16 mouse cellular contexts compared by ENCODE assay signal in genomic region chr17:80982976-80983375, GRCm38 (mm10). TPM values are rescaled to one million over a fixed set of nuclear protein-coding genes. Genes with fewer than 3 reads are reported as not detected.
DNase-seq lines count a peak whose midpoint lies in the region; ATAC-seq and TF ChIP-seq lines count a peak whose summit lies in the region.
"Had no signal": no experiment of that assay in that cellular context is flagged by ENCODE, and none has a peak within 500 bp of the region (broad histone marks: within the 10 kb centered on the region; RNA-seq: fewer than 3 reads in every experiment).

No protein-coding gene starts in this region.

- H3K4me2 ChIP-seq in hindbrain, postnatal 0 days (ENCODE audit: low read depth, low read length) = no peak overlapping the region
- H3K4me2 ChIP-seq in hindbrain, embryonic 16.5 days (ENCODE audit: low read length) = no peak overlapping the region
- no peak overlapping the region for H3K4me2 ChIP-seq in forebrain, embryonic 16.5 days (ENCODE audit: low read length)
- H3K4me2 ChIP-seq: liver, embryonic 15.5 days had no signal

- no peaks in the 10 kb centered on the region for H3K36me3 ChIP-seq in hindbrain, postnatal 0 days (ENCODE audit: insufficient read depth, low read length)
- no peaks in the 10 kb centered on the region for H3K36me3 ChIP-seq in hindbrain, embryonic 16.5 days (ENCODE audit: control insufficient read depth, insufficient read depth, low read length)
- no peaks in the 10 kb centered on the region for H3K36me3 ChIP-seq in forebrain, embryonic 16.5 days (ENCODE audit: control insufficient read depth, insufficient read depth)
- H3K36me3 ChIP-seq: embryonic facial prominence, embryonic 10.5 days; heart, embryonic 10.5 days; limb, embryonic 15.5 days; liver, embryonic 15.5 days had no signal

- peak; percentile 44 for DNase-seq in cerebellum, adult 11-12 months
- no peak for DNase-seq in cerebellum, adult 11 months
- DNase-seq in hindbrain, postnatal 0 days (ENCODE audit: low spot score) = no peak
- peak; percentile 44 for DNase-seq in MN1 (ENCODE audit: low spot score)
- DNase-seq in adrenal gland, postnatal 10 days = no peak

- TF ChIP-seq CTCF in hindbrain, postnatal 0 days (IDR thresholded peaks at IDR 0.05; ENCODE audit: low read depth) = no peak

- H3K27ac ChIP-seq in hindbrain, postnatal 0 days = peak overlapping the region; percentile 78; the same call in 1 of the 2 replicates
- H3K27ac ChIP-seq in hindbrain, embryonic 16.5 days (ENCODE audit: low read depth, low read length) = no peak overlapping the region
- peak overlapping the region; percentile 93 for H3K27ac ChIP-seq in forebrain, embryonic 16.5 days (ENCODE audit: low read length)
- H3K27ac ChIP-seq: gastrocnemius, adult 2 months; heart, embryonic 10.5 days; kidney, postnatal 0 days; liver, embryonic 15.5 days; macrophage; stomach, postnatal 0 days had no signal

- no peak for ATAC-seq in hindbrain, postnatal 0 days
- ATAC-seq in hindbrain, embryonic 16.5 days = no peak
- no peak for ATAC-seq in forebrain, embryonic 16.5 days
- ATAC-seq: CD4-positive, CD25-positive, alpha-beta regulatory T cell, adult 4 months had no signal

- no peaks in the 10 kb centered on the region for H3K4me1 ChIP-seq in hindbrain, postnatal 0 days (ENCODE audit: insufficient read depth, low read length)
- H3K4me1 ChIP-seq in hindbrain, embryonic 16.5 days (ENCODE audit: control insufficient read depth, insufficient read depth, low read depth, low read length) = peaks cover 3% of the 10 kb centered on the region
- peaks cover 17% of the 10 kb centered on the region; the same call in 1 of the 2 replicates for H3K4me1 ChIP-seq in forebrain, embryonic 16.5 days (replicated peaks; ENCODE audit: control insufficient read depth, insufficient read depth, low read length)
- H3K4me1 ChIP-seq: limb, embryonic 15.5 days; liver, embryonic 15.5 days had no signal

- WGBS in hindbrain, postnatal 0 days = 80% methylated on average over 10 of the region's 10 CpGs
- WGBS in hindbrain, embryonic 16.5 days = 76% methylated on average over 10 of the region's 10 CpGs
- 82% methylated on average over 10 of the region's 10 CpGs for WGBS in forebrain, embryonic 16.5 days

- no peak overlapping the region for H3K4me3 ChIP-seq in hindbrain, postnatal 0 days (ENCODE audit: low read length)
- no peak overlapping the region for H3K4me3 ChIP-seq in hindbrain, embryonic 16.5 days (ENCODE audit: low read length)
- H3K4me3 ChIP-seq in forebrain, embryonic 16.5 days (replicated peaks; ENCODE audit: low read length) = no peak overlapping the region
- H3K4me3 ChIP-seq: embryonic facial prominence, embryonic 10.5 days; gastrocnemius, adult 2 months; heart, embryonic 10.5 days; limb, embryonic 15.5 days; liver, embryonic 15.5 days had no signal

- no peaks in the 10 kb centered on the region for H3K9me3 ChIP-seq in hindbrain, postnatal 0 days (ENCODE audit: low read length)
- H3K9me3 ChIP-seq in hindbrain, embryonic 16.5 days (ENCODE audit: control insufficient read depth, low read length) = no peaks in the 10 kb centered on the region
- H3K9me3 ChIP-seq in forebrain, embryonic 16.5 days (ENCODE audit: control insufficient read depth, low read length) = no peaks in the 10 kb centered on the region
- H3K9me3 ChIP-seq: embryonic facial prominence, embryonic 10.5 days; heart, embryonic 10.5 days; limb, embryonic 15.5 days; liver, embryonic 15.5 days had no signal

- H3K9ac ChIP-seq in hindbrain, postnatal 0 days (replicated peaks; ENCODE audit: low read length) = no peak overlapping the region
- no peak overlapping the region for H3K9ac ChIP-seq in hindbrain, embryonic 16.5 days (ENCODE audit: low read depth, low read length)
- H3K9ac ChIP-seq in forebrain, embryonic 16.5 days (replicated peaks; ENCODE audit: low read depth, low read length) = no peak overlapping the region
- H3K9ac ChIP-seq: limb, embryonic 15.5 days; liver, embryonic 15.5 days had no signal

- no peaks in the 10 kb centered on the region for H3K27me3 ChIP-seq in hindbrain, postnatal 0 days (ENCODE audit: insufficient read depth, low read length)
- no peaks in the 10 kb centered on the region for H3K27me3 ChIP-seq in hindbrain, embryonic 16.5 days (replicated peaks; ENCODE audit: control insufficient read depth, insufficient read depth, low read length)
- H3K27me3 ChIP-seq in forebrain, embryonic 16.5 days (replicated peaks; ENCODE audit: control insufficient read depth, insufficient read depth, low read length) = no peaks in the 10 kb centered on the region
- H3K27me3 ChIP-seq: limb, embryonic 15.5 days; liver, embryonic 15.5 days had no signal

RNA-seq across cellular contexts. Expression of gene Tmem178, which starts 38.5 kb away (rescaled TPM):
- 48.8 and 49.9 TPM in 2 replicates for total RNA-seq in hindbrain, postnatal 0 days (2014; rRNA removed)
- 36.9 and 37.4 TPM in 2 replicates for polyA plus RNA-seq in hindbrain, postnatal 0 days (2015; fragmentation: Nextera tagmentation; extraction: Ambion mirVana)
- 26.5 and 29.4 TPM in 2 replicates for polyA plus RNA-seq in hindbrain, embryonic 16.5 days (2015; fragmentation: Nextera tagmentation; extraction: Ambion mirVana)
- polyA plus RNA-seq in forebrain, embryonic 16.5 days (2015; fragmentation: Nextera tagmentation; extraction: Ambion mirVana) = 36.3 and 41.4 TPM in 2 replicates
- total RNA-seq in adrenal gland, postnatal 10 days (2021) = 1 to 10 TPM; 4.4 to 4.9 TPM
- polyA plus RNA-seq: CD4-positive, CD25-positive, alpha-beta regulatory T cell, adult 4 months had no signal

Comparison
In these comparisons a context has a peak if more than half of its experiments do, and no peak if none do; other contexts are left out.
1. DNase-seq: peak in cerebellum, adult 11-12 months (single experiment) and MN1 (single experiment); none in cerebellum, adult 11 months (single experiment), hindbrain, postnatal 0 days (single experiment) and adrenal gland, postnatal 10 days (single experiment).